Mouse (Mus musculus) adrenal gland, postnatal 10 days (tissue): ENCODE measurements around the gene Sat2. TPM values are rescaled to one million over a fixed set of nuclear protein-coding genes. Genes with fewer than 3 reads are reported as not detected.
A peak's percentile ranks its signal among the peaks of the same experiment; 100 is the strongest.
"Not testable (repeated sequence)": the region's sequence is repeated elsewhere in the genome, so short reads cannot be mapped to it uniquely, and the experiment has no call there.

Experiments used
- DNase-seq: peaks from one replicate; pipeline ENCODE4 v3.0.0; 2021; ENCODE audit warnings: mixed read lengths
- total RNA-seq, 2 experiments: library from RNA; stranded (reverse); gene quantifications; 2 replicates each; pipeline ENCODE4 v1.2.3; 2021

Gene Sat2
- total RNA-seq, 2 experiments from 2014 or later, result 9.2 to 10.1 TPM

DNA sequence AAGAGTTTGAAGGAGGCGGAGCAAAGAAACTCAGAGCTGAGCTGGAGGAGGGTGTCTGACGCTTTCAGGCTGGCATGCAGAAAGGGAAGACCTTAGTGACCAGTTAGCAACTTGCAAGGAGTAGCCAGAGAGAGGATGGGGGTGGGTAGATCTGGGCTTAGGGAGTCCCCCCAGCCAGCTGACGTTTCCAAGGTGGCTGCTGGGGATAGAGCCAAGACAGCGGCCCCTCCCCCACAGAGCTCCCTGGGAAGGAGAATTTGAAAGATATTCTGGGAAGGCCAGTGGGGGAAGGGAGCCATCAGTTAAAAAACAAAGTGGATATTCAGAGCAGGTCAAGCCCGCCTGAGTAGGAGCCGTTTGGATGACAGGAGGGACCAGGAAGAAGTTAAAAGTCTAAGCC lies 21.7 kb upstream of the Sat2 start:
- DNase-seq, result peak; percentile 77

DNA sequence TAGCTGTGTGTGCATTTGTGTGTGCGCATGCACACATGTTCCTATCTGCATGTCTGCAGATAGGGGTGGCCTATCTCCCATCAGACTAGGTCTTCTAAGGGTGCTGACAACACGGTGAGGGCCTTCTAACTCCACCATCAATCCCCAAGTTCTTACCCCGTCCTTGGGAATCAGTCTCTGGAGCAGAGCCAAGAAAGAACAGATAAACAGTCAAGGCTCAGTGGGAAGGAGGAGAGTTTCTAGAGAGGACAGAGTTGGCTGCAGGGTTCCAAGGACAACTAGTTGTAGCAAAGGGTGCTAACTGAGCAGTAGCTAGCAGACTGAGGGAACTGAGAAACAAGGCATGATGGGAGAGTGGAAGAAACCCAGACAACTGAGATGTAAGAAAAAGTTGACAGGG lies 20.1 kb upstream of the Sat2 start:
- peak; percentile 44 for DNase-seq

GRCm38 (mm10) chr11:69603516-69603915 lies 18.3 kb upstream of the Sat2 start:
- no peak for DNase-seq

- no peak for DNase-seq
Observed at GRCm38 (mm10) chr11:69604347-69604746, 17.5 kb upstream of the Sat2 start.

- peak; percentile 38 for DNase-seq
Observed at GRCm38 (mm10) chr11:69604795-69605664, 16.8 kb upstream of the Sat2 start.

DNA sequence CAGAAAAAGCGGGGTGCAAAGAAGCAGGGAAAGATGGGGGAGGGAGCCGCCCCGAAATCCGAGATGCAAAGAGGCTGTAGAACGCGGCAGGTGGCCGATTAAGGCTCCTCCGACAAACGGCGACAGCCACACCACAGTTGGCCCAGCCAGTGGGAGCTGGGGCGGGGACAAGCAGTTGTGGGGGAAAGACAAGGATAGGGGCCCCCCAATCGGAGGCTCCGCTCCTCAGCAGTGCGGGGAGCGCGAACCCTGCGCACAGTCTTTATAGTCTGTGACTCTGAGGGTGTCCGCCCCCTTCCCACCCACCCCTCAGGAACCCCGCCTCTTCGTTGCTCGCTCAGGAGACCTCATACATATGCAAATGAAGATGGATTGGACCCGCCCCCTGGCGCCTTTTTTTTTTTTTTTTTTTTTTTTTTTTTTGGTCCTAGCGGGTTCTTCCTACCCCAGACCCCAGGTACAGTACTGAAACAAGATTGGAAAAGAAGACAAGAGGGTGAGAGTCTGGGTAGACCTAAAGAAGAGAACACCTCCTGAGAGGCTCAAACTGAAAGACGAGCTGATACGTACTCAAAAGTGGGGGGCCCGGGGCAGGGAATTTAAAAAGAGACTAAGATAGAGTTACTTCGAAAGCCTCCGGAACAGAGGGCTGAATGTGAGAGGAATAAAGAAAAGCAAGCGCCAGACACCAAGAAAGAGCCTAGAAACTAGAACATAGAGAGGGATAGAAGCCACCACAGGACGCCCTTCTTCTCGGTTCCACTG lies 15.9 kb upstream of the Sat2 start, which contains the start of gene Atp1b2:
Atp1b2 (minus strand) TSS at position 217 of the 765 bp plus-strand sequence.
- peak; percentile 86 for DNase-seq

GRCm38 (mm10) chr11:69606491-69606795 lies 15.4 kb upstream of the Sat2 start:
- no peak for DNase-seq

GRCm38 (mm10) chr11:69606832-69607231 lies 15.0 kb upstream of the Sat2 start:
- DNase-seq, result no peak

DNA sequence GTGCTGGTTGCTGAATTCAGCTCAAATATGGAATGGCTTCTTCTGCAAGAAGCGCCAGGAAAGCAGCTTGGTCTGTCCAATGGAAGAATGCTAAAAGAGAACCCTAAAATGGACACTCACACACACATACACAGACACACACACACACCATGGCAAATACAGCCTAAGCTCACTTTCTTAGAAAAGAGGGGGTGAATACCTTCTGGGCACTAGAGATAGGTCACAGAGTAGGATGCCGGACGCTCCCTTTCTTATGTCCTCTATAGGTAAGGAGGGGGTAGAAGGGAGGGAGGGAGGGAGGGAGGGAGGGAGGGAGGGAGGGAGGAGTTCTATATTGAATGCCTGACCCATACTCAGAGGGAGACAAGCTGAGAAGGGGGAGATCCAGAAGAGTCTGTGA lies 13.3 kb upstream of the Sat2 start:
- DNase-seq, result no peak

DNA sequence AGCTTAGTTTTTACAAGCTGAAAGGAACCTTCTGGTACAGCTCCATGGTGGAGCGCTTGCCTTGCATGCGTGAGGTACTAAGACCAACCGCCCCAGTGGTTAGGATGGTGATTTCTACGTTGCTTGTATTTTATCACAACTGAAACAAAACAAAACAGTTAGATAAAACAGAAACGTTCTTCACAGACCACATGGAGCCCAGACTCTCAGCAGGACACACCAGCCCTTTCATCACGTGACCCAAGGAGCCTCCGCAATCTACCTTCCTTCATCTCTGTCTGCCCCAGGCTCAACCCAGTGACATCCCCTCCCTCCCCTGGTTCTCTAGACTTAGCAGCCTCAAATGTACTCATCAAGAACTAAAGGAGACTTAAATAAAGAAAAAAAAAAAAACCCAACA lies 12.4 kb upstream of the Sat2 start:
- DNase-seq, result no peak

DNA sequence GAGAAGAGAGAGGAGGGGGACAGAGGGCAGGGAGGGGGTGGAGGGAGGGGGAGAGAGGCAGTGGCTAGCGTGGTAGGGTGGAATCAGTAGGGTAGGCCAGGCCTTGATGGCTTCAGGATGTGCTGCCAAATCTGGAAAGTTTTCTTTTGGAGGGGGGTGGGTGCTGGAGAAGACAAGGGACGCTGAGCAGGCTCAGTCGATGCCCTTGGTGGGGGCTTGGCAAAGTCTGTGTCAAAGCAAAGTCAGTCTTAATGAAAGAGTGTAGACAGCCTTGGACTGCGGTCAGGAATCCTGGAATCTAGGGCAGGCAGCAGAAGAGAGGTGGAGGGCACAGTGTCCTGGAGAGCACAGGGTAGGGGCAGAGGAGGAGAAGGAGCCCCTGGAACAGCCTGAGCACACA lies 10.9 kb upstream of the Sat2 start:
- no peak for DNase-seq

- DNase-seq, result peak; percentile 93
Observed at GRCm38 (mm10) chr11:69613553-69614256, 8.1 kb upstream of the Sat2 start.

DNA sequence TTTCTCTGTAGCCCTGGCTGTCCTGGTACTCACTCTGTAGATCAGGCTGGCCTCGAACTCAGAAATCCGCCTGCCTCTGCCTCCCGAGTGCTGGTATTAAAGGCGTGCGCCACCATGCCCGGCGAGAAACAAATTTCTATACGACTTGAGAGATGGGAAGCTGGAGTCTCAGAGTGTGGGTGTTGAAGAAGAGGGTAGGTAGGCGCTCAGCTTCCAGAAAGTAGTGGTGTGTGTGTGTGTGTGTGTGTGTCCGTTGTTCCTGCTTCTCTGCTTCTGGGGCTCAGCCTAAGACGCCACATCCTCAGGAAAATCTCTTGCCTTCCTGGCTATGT lies 7.6 kb upstream of the Sat2 start:
- DNase-seq, result not testable (repeated sequence)

GRCm38 (mm10) chr11:69616781-69617180 lies 5.0 kb upstream of the Sat2 start:
- DNase-seq, result no peak

- no peak for DNase-seq
Observed at GRCm38 (mm10) chr11:69617805-69618204, 4.0 kb upstream of the Sat2 start, which contains the start of gene Shbg. Shbg (minus strand) TSS chr11:69617905.

- DNase-seq, result no peak
Observed at GRCm38 (mm10) chr11:69620394-69621081, 1.3 kb upstream of the Sat2 start.

GRCm38 (mm10) chr11:69622406-69622805 lies 582 bp downstream of the Sat2 start:
- no peak for DNase-seq

DNA sequence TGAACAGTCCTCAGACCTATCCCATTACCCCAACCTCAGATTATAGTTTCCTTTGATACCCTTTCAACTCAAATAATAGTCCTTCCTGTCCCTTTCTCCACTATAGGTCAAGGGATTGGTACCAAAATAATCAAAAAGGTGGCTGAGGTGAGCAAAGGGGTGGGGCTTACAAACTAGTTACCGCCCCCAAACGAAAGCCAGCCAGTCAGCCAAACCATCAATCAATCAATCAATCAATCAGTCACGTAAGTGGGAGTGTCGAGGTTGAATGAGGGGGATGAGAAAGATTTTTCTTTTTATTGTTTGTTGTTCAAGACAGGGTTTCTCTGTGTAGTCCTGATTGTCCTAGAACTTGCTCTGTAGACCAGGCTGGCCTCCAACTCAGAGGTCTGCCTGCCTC lies 1.2 kb downstream of the Sat2 start:
- no peak for DNase-seq

GRCm38 (mm10) chr11:69624339-69624738 lies 2.5 kb downstream of the Sat2 start:
- DNase-seq, result not testable (repeated sequence)

GRCm38 (mm10) chr11:69628286-69628685 lies 6.5 kb downstream of the Sat2 start:
- DNase-seq, result peak; percentile 86

- DNase-seq, result no peak
Observed at GRCm38 (mm10) chr11:69629802-69630201, 8.0 kb downstream of the Sat2 start.
